Mouse (Mus musculus) adrenal gland, adult 8-10 months (tissue): ENCODE measurements around the gene Wdr18. TPM values are rescaled to one million over a fixed set of nuclear protein-coding genes. Genes with fewer than 3 reads are reported as not detected.

ENCODE experiments used
- DNase-seq: peaks from one replicate; pipeline ENCODE4 v3.0.0; 2022
- total RNA-seq, 4 experiments: library from RNA; stranded (reverse); gene quantifications; 2 replicates each; pipeline ENCODE4 v1.2.4; 2022

Wdr18 gene
- total RNA-seq = 10 to 100 TPM; 31.7 to 43.0 (median 36.6) TPM

GRCm38 (mm10) chr10:79959847-79960601 is at the start of gene Wdr18:
Gene Wdr18 (plus strand): TSS chr10:79960152.
- peak; percentile 99 for DNase-seq

GRCm38 (mm10) chr10:79910556-79910955 is 49.4 kb upstream of the Wdr18 start, which contains the start of gene Gm26602:
Gene Gm26602 (plus strand): TSS chr10:79910856.
- DNase-seq = no peak

DNA sequence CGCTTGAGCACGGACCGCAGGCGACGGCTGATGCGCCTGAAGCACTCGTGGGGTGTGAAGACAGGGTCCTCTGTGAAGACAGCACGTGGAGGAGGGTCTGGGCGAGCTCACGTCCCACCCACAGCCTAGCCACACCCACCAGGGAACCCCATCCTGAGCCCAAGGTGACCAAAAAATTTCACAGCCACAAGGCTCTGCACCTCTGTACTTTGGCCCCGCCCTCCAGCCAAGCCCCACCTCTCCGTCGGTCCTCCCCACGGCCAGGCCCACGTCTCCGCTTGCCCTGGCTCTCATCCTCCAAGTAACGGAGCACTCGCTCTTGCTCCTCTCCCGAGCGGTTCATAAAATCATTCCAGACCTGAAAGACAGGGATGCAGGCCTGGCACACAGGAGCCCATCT is 47.5 kb upstream of the Wdr18 start:
- DNase-seq = no peak

- DNase-seq = no peak
Observed at GRCm38 (mm10) chr10:79914131-79914947, 45.6 kb upstream of the Wdr18 start.

DNA sequence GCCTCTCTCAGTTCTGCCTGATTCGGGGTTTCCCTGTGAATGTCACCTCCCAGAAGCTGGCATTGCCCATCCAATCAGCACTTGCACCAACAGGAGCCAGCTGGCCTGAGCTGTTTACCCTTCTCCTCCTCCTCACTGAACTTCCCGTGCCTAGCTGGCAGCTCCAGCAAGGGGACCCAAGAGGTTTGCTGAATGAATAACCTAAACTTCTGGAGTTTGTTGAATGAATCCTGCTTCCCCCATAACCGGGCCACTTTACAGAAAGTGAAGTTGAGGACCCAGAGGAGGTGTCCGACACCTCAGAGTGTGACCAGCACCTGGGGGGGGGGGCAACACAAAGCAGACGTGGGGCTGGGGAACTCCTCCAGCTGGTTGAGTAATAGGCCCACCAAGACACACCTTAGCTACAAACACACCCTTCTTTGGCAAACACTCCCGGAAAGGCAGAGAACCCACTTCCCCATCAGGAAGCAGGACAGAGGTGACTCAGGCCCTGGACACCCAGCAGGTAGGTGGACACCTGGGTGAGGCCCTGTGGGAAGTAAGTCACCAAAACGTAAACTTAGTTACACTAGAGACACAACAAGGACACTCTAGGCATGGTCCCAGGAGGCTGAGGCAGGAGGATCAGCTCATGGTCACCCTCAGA is 44.9 kb upstream of the Wdr18 start:
- no peak for DNase-seq

GRCm38 (mm10) chr10:79916081-79916480 is 43.9 kb upstream of the Wdr18 start:
- DNase-seq = no peak

GRCm38 (mm10) chr10:79916808-79917531 is 43.0 kb upstream of the Wdr18 start, which contains the start of gene Kiss1r:
Gene Kiss1r (plus strand): TSS chr10:79916971.
- DNase-seq = peak; percentile 78

DNA sequence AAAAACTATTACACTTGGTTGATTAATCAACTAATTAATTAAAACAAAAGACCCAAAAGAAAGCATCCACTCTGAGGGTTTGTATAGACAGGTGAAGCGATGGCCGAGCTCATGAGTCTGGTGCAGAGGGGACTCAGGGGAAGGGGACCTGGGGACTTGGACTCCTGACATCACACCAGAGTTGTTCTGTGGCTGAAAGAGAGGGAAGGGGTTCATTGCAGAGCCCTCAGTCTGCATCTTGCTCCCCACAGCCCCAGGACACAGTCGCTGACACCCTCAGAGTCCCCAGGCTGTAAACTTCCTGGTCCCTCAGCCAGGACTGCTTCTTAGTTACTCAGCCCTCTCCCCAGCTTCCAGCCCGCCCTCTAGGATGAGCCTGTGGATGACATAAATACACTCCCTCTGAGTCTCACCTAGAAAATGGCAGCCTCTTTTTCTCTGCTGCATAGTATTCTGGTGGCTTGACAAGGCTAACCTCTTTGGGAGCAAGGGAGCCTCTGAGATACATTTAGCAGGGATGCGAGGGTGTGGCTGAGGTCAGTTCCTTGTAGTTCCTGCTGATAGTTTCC is 42.3 kb upstream of the Wdr18 start:
- no peak for DNase-seq

DNA sequence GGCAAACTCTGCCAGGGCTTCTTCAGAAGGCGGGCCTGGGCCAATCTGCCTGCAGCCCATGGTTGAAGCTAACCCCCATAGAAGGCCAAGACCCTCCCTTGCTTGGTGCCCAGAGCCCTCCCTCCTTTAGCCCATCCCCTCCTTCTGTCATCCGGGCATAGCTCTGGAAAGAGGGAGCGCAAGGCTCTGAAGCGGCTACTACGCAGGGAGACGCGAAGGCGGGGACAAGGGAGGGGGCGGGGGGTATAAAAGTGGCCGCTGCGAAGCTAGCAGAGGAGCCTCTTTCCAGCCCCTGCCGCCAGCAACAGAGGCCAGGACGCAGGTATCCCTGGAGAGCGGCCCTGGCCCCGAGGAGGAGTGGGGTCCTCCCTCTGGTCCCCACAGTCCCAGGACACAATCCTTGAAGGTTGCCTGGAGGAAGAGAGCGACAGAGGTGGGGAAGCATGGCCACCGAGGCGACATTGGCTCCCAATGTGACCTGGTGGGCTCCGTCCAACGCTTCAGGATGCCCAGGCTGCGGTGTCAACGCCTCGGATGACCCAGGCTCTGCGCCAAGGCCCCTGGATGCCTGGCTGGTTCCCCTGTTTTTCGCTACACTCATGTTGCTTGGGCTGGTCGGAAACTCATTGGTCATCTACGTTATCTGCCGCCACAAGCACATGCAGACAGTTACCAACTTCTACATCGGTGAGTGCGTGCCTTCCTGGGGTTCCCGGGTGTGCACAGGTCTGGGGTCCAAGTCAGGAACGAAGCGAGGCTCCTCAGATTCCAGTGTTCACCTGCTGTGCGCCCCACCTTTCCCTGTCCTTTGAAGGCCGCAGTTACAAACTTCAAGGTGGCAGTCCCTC is 41.5 kb upstream of the Wdr18 start:
- DNase-seq = no peak

DNA sequence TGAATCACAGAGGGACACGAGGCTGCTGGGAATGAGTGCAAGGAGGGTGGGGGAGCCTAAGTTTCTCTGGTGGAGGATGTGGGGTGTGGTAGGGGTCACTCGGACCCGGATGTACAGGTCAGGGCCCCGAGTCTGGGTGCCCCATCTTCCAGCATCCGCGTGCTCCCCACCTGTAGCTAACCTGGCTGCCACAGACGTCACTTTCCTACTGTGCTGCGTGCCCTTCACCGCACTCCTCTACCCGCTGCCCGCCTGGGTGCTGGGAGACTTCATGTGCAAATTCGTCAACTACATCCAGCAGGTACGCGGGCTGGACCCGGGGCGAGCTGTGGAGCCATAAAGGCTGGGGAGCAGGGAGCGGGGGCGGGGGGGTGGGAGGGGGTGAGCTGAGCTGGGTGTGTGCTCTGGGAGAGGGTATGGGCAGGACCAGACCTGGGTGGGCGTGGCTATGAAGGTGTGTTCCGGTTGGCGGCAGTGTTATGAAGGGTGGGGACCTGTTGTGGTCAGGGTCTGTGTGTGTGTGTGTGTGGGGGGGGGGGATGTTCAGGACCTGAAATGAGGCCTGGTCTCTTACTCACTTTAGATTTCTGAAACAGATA is 40.6 kb upstream of the Wdr18 start:
- DNase-seq = no peak

- no peak for DNase-seq
Observed at GRCm38 (mm10) chr10:79920056-79920890, 39.7 kb upstream of the Wdr18 start.

- DNase-seq = no peak
Observed at GRCm38 (mm10) chr10:79920958-79921535, 38.9 kb upstream of the Wdr18 start, which contains the start of gene R3hdm4. Gene R3hdm4 (minus strand): TSS chr10:79921208.

DNA sequence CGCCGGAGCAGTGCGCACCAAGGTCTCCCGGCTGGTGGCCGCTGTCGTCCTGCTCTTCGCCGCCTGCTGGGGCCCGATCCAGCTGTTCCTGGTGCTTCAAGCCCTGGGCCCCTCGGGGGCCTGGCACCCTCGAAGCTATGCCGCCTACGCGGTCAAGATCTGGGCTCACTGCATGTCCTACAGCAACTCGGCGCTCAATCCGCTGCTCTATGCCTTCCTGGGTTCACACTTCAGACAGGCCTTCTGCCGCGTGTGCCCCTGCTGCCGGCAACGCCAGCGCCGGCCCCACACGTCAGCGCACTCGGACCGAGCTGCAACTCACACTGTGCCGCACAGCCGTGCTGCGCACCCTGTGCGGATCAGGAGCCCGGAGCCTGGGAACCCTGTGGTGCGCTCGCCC is 38.4 kb upstream of the Wdr18 start:
- DNase-seq = no peak

GRCm38 (mm10) chr10:79924998-79925784 is 34.8 kb upstream of the Wdr18 start:
- peak; percentile 85 for DNase-seq

DNA sequence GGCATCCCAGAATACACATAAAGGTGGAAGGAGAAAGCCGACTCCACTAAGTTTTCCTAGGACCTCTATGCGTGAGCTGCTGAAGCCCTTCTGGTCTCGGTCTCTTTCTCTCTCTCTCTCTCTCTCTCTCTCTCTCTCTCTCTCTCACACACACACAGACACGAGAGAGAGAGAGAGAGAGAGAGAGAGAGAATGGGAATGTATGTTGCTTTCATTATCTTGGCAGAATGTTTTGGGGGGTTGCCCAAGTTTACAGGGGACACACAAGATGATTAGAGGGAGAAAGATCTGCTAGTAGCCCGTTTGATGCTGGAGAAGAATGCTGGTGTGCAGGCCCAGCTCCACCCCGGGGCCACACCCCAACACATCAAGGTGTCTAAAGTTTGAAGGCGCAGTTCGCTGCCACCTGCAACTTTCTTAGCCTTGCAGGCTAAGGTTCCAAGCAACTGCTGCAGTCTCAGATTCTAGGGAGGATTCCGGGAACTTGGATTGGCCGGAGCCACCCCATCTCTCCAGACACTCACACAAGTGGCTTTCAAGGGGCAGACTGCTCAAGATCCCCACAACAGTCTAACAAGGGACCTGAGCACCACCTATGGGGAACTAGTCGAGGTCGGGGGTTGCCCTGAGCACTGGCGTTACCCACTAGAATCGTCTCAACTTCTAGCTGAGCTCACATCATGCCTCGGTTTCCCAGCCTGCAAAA is 34.0 kb upstream of the Wdr18 start:
- DNase-seq = no peak

DNA sequence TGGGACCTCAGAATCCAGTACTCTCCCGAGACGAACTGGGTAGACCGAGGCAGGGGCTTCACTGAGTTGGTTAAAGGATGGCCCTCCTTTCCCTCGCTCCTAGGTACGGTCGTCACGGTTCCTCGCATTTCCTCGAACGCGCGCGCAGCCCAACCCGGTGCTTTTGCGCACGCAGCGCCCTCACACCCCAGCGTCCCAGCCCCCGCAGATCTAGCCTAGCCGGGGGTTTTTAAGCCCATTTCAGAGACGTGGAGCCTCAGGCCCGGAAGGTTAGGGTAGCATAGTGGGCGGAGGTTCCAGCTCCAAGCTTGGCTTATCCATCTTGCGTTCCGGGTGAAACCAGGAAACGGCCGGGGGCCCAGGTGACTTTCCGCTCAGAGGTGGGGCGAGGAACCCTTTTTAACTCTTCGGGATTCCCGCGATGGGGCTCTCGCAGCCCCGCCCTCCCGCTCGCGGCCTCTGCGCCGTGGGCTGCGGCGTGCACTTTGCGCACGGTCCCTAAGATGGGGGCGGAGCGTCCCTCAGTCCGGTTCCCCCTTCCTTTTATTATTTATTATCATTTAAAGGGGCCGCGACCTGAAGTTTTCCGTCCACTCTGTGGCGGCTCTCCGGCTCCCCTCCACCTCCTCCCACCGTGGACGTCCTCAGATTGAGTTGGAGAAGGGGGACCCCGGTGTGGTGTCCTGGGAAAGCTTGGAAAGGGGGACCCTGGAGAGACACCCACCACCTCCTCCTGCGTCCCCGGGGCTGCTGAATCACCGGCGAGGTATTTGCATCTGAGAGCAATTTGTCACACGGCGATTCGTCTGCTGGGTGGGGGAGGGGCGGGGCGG is 33.2 kb upstream of the Wdr18 start, which contains the start of gene Arid3a:
Gene Arid3a, plus strand, starts transcription at position 553 of the 833 bp plus-strand sequence.
- DNase-seq = peak; percentile 80
